Mouse (Mus musculus) bone marrow, adult 2 months (tissue): ENCODE measurements at regions not wholly inside any gene's neighbourhood (a gene's known extent, or its start where the extent isn't known, plus 50 kb on each side); places are given as distances from the start of the nearest gene placed in this dataset.

Source experiments
- CTCF ChIP-seq: fragments of 200-500 bp; IDR thresholded peaks from 2 replicates; pipeline ENCODE4 v1.5.1; 2011; ENCODE audit warnings: low read length, control low read depth; ENCODE audit not compliant: control insufficient read depth, insufficient read depth
- POLR2A ChIP-seq: fragments of 200-500 bp; IDR thresholded peaks from 2 replicates; pipeline ENCODE4 v1.6.1; 2011; ENCODE audit warnings: low read depth, mild to moderate bottlenecking, control low read depth, low read length, borderline replicate concordance; ENCODE audit not compliant: control insufficient read depth

GRCm38 (mm10) chr2:75590175-75590574 is 68.9 kb upstream of the Hnrnpa3 start:
- TF ChIP-seq POLR2A (no peak), CTCF (peak; percentile 96)
